Mouse (Mus musculus) E14TG2a.4 (cell line): ENCODE results near the gene Sema7a.

Experiments used
- H3K27me3 ChIP-seq: 2 replicates; pipeline ENCODE4 v1.6.1; 2014; ENCODE audit warnings: low read length, control low read depth; ENCODE audit not compliant: insufficient read depth
- H3K36me3 ChIP-seq: 2 replicates; pipeline ENCODE4 v1.6.1; 2014; ENCODE audit warnings: low read length, control low read depth; ENCODE audit not compliant: insufficient read depth
- H3K4me1 ChIP-seq: replicated peaks from 2 replicates; pipeline ENCODE4 v1.6.1; 2014; ENCODE audit warnings: low read depth, low read length, control low read depth
- H3K4me3 ChIP-seq: replicated peaks from 2 replicates; pipeline ENCODE4 v1.5.1; 2014; ENCODE audit warnings: mild to moderate bottlenecking, low read length
- H3K9me3 ChIP-seq: 2 replicates; pipeline ENCODE4 v1.6.1; 2014; ENCODE audit warnings: low read length, control low read depth
- CTCF ChIP-seq: conservative IDR thresholded peaks from 2 replicates; pipeline ENCODE4 v1.5.1; 2014; ENCODE audit warnings: low read length
- NANOG ChIP-seq: IDR thresholded peaks from 2 replicates; pipeline ENCODE4 v1.6.1; 2014; ENCODE audit warnings: borderline replicate concordance, low read length, mixed read lengths
- POU5F1 ChIP-seq: IDR thresholded peaks from 2 replicates; pipeline ENCODE4 v1.6.1; 2014; ENCODE audit warnings: low read length, borderline replicate concordance

The Sema7a gene

DNA sequence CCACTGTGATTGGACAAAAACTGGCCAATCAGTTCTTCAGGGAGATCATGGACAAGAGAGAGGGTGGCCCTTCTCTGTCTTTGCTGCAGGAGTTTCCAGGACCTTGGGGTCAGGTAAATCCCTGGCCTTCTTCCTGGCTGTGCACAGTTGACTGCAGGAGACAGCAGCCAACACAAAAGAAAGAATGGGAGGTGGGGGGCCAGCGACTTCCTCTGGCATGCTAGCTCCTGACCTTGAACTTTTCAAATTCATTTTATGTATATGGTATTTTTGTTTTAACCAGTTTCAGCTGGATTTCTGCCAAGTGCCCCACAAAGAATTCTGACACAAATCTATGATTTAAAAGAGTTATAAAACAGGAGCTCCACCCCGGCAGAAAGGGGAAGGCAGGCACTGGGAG, 63.4 kb downstream of the Sema7a start:
- H3K9me3 ChIP-seq = peaks cover 28% of the 10 kb centered on the region
- no peaks in the 10 kb centered on the region for H3K27me3 ChIP-seq
- H3K4me3 ChIP-seq = peak overlapping the region; percentile 13; the same call in 1 of the 2 replicates
- peaks cover 76% of the 10 kb centered on the region for H3K4me1 ChIP-seq
- TF ChIP-seq CTCF (no peak), NANOG (no peak), POU5F1 (no peak)
- peaks cover 7% of the 10 kb centered on the region; the same call in 1 of the 2 replicates for H3K36me3 ChIP-seq

DNA sequence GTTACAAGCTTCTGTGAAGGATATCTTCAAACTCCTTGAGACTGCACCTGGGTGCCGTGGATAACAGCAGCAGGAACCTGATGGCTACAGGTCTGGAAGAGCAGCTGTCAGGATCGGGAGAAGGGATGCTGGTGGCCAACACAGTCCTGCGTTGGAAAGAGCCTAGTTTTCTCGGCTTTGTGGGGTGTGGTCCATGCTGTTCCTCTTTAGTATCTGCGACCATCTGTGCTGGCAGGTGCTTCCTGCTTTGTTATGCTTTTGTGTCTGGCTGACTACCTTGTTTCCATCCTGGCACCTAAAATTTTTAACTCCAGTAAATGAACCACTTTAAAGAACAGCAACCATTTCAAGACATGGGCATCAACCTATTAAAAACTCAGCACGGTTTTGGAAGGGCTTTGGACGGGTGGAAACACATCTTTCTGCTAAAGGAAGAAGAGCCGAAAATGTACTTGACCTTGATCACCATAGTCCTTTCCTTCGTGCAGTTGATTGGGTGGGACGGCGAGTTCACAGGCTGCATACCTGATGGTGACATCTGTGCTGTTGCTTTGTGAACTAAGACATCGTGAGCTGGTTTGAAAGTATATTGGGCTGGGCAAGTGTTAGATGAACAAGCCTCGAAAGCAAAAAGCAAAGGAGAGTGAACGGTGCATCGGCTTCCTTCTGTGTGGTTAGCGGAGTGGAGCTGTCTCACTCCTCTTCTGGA, 66.0 kb downstream of the Sema7a start, which contains the start of gene Cyp11a1:
TSS of gene Cyp11a1 (plus strand) at position 659 of the 709 bp plus-strand sequence.
- Histone ChIP-seq H3K4me3 (no peak within 1 kb of the TSS), H3K36me3 (peaks cover 7% of the 10 kb centered on the region; the same call in 1 of the 2 replicates), H3K27me3 (no peaks in the 10 kb centered on the region), H3K9me3 (peaks cover 28% of the 10 kb centered on the region), H3K4me1 (peaks cover 83% of the 10 kb centered on the region)
- TF ChIP-seq NANOG (no peak), POU5F1 (no peak), CTCF (no peak)

DNA sequence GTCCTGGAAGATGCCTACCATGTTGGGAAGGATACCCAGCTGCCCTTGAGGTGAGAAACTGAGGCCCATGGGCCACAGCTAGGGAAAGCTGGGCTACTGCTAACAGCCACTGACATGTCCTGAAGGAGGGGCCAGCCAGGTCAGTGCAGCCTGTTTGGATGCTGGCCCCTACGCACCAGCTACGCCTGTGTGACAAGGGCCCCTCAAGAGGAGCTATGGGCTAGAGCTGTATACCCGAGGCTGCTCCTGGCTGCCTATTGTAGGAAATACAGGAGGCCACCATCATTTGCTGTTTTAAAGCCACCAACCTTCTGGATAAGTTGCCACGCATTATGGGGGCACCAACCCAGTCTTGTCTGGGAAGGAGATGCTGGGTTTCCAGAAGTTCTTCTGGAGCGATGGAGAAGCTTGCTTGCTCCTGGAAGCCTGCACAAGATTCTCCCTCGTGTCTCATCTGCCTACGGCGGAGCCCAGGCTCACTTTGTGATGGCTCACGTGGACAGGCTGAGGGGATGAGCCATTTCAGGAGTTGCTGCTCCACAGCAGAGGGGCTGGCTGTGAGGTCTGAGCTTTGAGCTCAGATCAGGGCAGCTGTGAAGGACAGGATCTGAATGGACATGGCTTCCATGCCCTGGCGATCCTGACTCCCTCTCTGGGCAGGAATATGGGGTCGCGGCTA, 68.6 kb downstream of the Sema7a start:
- H3K4me3 ChIP-seq = peak overlapping the region; percentile 65
- peaks cover 85% of the 10 kb centered on the region for H3K4me1 ChIP-seq
- peaks cover 7% of the 10 kb centered on the region; the same call in 1 of the 2 replicates for H3K36me3 ChIP-seq
- peaks cover 8% of the 10 kb centered on the region for H3K27me3 ChIP-seq
- no peak for TF ChIP-seq POU5F1
- TF ChIP-seq NANOG = no peak
- TF ChIP-seq CTCF = no peak
- H3K9me3 ChIP-seq = peaks cover 28% of the 10 kb centered on the region

DNA sequence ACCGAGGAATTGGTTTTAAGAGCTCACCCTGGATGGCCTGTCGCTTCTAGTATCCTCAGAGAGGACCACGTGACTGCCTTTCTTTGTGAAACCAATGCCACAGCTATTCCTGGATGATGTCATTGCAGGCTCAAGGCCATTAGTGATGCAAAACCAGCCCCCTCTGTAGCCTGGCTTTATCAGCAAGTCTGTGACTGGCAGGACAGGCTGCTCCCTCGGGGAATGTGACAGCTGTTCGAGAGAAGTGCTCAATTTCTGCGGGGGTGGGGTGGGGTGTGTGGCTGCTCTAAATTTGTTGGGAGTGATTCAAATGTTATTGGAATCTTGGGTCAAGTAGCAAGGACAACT, 69.1 kb downstream of the Sema7a start:
- peaks cover 7% of the 10 kb centered on the region; the same call in 1 of the 2 replicates for H3K36me3 ChIP-seq
- no peak for TF ChIP-seq POU5F1
- TF ChIP-seq NANOG = no peak
- H3K9me3 ChIP-seq = peaks cover 24% of the 10 kb centered on the region
- peaks cover 80% of the 10 kb centered on the region for H3K4me1 ChIP-seq
- peak overlapping the region; percentile 65 for H3K4me3 ChIP-seq
- H3K27me3 ChIP-seq = peaks cover 8% of the 10 kb centered on the region

- TF ChIP-seq NANOG (no peak), CTCF (peak; percentile 50)
Measured at GRCm38 (mm10) chr9:58009588-58009987, 69.7 kb downstream of the Sema7a start.

GRCm38 (mm10) chr9:58011027-58011426, 71.1 kb downstream of the Sema7a start:
- no peak for TF ChIP-seq CTCF
- no peak for TF ChIP-seq POU5F1
- no peak for TF ChIP-seq NANOG
- Histone ChIP-seq H3K9me3 (peaks cover 6% of the 10 kb centered on the region), H3K4me1 (peaks cover 78% of the 10 kb centered on the region), H3K27me3 (peaks cover 9% of the 10 kb centered on the region), H3K36me3 (peaks cover 2% of the 10 kb centered on the region; the same call in 1 of the 2 replicates), H3K4me3 (0 out of 2 replicates have a peak overlapping the region, but pooled peaks have one; percentile 3)

More at GRCm38 (mm10) chr9:58009588-58009987, 69.7 kb downstream of the Sema7a start:
- Histone ChIP-seq H3K4me1 (peaks cover 79% of the 10 kb centered on the region), H3K36me3 (peaks cover 7% of the 10 kb centered on the region; the same call in 1 of the 2 replicates), H3K27me3 (peaks cover 8% of the 10 kb centered on the region), H3K4me3 (no peak overlapping the region), H3K9me3 (peaks cover 19% of the 10 kb centered on the region)

GRCm38 (mm10) chr9:58011552-58011951, 71.6 kb downstream of the Sema7a start:
- Histone ChIP-seq H3K36me3 (no peaks in the 10 kb centered on the region), H3K27me3 (peaks cover 10% of the 10 kb centered on the region), H3K9me3 (peaks cover under 1% of the 10 kb centered on the region), H3K4me1 (peaks cover 73% of the 10 kb centered on the region), H3K4me3 (0 out of 2 replicates have a peak overlapping the region, but pooled peaks have one; percentile 3)
- TF ChIP-seq CTCF (no peak), NANOG (no peak), POU5F1 (no peak)
